Mouse (Mus musculus) CH12.LX (cell line): Measurements from ENCODE around the gene Wsb2. TPM values are rescaled to one million over a fixed set of nuclear protein-coding genes. Genes with fewer than 3 reads are reported as not detected.

Source experiments
- DNase-seq: peaks from one replicate; pipeline ENCODE4 v3.0.0-alpha.2; 2013; ENCODE audit errors: extremely low read depth
- H3K27ac ChIP-seq: 2 replicates; pipeline ENCODE4 v1.5.1; 2012; ENCODE audit warnings: low read depth, mild to moderate bottlenecking, control low read depth, moderate library complexity; ENCODE audit not compliant: insufficient read depth
- H3K27me3 ChIP-seq: replicated peaks from 2 replicates; pipeline ENCODE3; 2012; ENCODE audit warnings: inconsistent platforms
- H3K36me3 ChIP-seq, 2 experiments: replicated peaks in 1 of 2; 2 replicates each; pipeline versions ENCODE3 to v1.6.1; 2012; ENCODE audit warnings: inconsistent platforms in 1 of 2, low read length in 1 of 2, mild to moderate bottlenecking in 1 of 2, mixed read lengths in 1 of 2, moderate library complexity in 1 of 2; ENCODE audit not compliant: control insufficient read depth in 1 of 2, insufficient read depth in 1 of 2
- H3K4me1 ChIP-seq, 2 experiments: 2 replicates each; pipeline ENCODE4 v1.6.1; 2012; ENCODE audit warnings: inconsistent platforms in 1 of 2, moderate library complexity in 1 of 2; ENCODE audit not compliant: insufficient read depth in 2 of 2, control insufficient read depth in 1 of 2
- H3K4me2 ChIP-seq: 2 replicates; pipeline ENCODE4 v1.6.1; 2012; ENCODE audit warnings: low read depth, mild to moderate bottlenecking, control low read depth; ENCODE audit not compliant: poor library complexity, insufficient read depth, severe bottlenecking
- H3K4me3 ChIP-seq, 3 experiments: fragments of 150-350 bp in 1 of 3; sonication (generic) in 1 of 3; replicated peaks in 1 of 3; 2 replicates each; pipeline versions ENCODE3 to v1.5.1; 2011 to 2012; ENCODE audit warnings: low read depth in 2 of 3, low read length in 2 of 3, mild to moderate bottlenecking in 2 of 3, moderate library complexity in 2 of 3, control low read depth in 1 of 3, improper control_type of control experiment in 1 of 3, inconsistent platforms in 1 of 3, mixed read lengths in 1 of 3; ENCODE audit not compliant: poor library complexity in 1 of 3
- H3K79me2 ChIP-seq: replicated peaks from 2 replicates; pipeline ENCODE4 v1.6.1; 2012; ENCODE audit warnings: mild to moderate bottlenecking, moderate library complexity; ENCODE audit not compliant: control insufficient read depth, poor library complexity, insufficient read depth, severe bottlenecking; ENCODE audit errors: extremely low read depth
- H3K9ac ChIP-seq: 2 replicates; pipeline ENCODE4 v1.6.1; 2012; ENCODE audit warnings: low read depth, mild to moderate bottlenecking, control low read depth, moderate library complexity; ENCODE audit not compliant: insufficient read depth
- H3K9me3 ChIP-seq: replicated peaks from 2 replicates; pipeline ENCODE3; 2012; ENCODE audit warnings: low read length, inconsistent platforms, mixed read lengths
- BHLHE40 ChIP-seq: IDR thresholded peaks from 2 replicates; pipeline ENCODE4 v1.6.1; 2011; ENCODE audit warnings: mild to moderate bottlenecking, low read depth, low read length, improper control_type of control experiment
- CHD1 ChIP-seq: IDR thresholded peaks from 2 replicates; pipeline ENCODE4 v1.6.1; 2012; ENCODE audit warnings: low read depth, low read length, improper control_type of control experiment, inconsistent platforms
- CTCF ChIP-seq, 2 experiments: IDR thresholded peaks in 1 of 2; conservative IDR thresholded peaks in 1 of 2; 2 replicates each; pipeline ENCODE4 v1.5.1; 2011 to 2012; ENCODE audit warnings: low read depth in 2 of 2, low read length in 2 of 2, improper control_type of control experiment in 1 of 2, inconsistent platforms in 1 of 2, mild to moderate bottlenecking in 1 of 2, moderate library complexity in 1 of 2
- E2F4 ChIP-seq: IDR thresholded peaks from 2 replicates; pipeline ENCODE4 v1.6.1; 2011; ENCODE audit warnings: low read depth, low read length, improper control_type of control experiment; ENCODE audit not compliant: insufficient replicate concordance
- ELF1 ChIP-seq: IDR thresholded peaks from 2 replicates; pipeline ENCODE4 v1.6.1; 2014; ENCODE audit warnings: low read depth, mild to moderate bottlenecking, inconsistent platforms, low read length, improper control_type of control experiment
- EP300 ChIP-seq: IDR thresholded peaks from 2 replicates; pipeline ENCODE4 v1.6.1; 2011; ENCODE audit warnings: low read length, improper control_type of control experiment
- GABPA ChIP-seq: IDR thresholded peaks from 2 replicates; pipeline ENCODE4 v1.6.1; 2012; ENCODE audit warnings: low read depth, low read length, improper control_type of control experiment, inconsistent platforms; ENCODE audit not compliant: insufficient replicate concordance
- IRF4 ChIP-seq: IDR thresholded peaks from 2 replicates; pipeline ENCODE4 v1.6.1; 2014; ENCODE audit warnings: low read depth, mild to moderate bottlenecking, inconsistent platforms, low read length, improper control_type of control experiment
- JUN ChIP-seq: IDR thresholded peaks from 2 replicates; pipeline ENCODE4 v1.6.1; 2011; ENCODE audit warnings: low read depth, mild to moderate bottlenecking, low read length, improper control_type of control experiment, moderate library complexity; ENCODE audit not compliant: insufficient read depth
- JUND ChIP-seq: conservative IDR thresholded peaks from 2 replicates; pipeline ENCODE4 v1.6.1; 2011; ENCODE audit warnings: low read depth, low read length, improper control_type of control experiment
- KAT2A ChIP-seq: IDR thresholded peaks from 2 replicates; pipeline ENCODE4 v1.6.1; 2012; ENCODE audit warnings: low read length, improper control_type of control experiment, inconsistent platforms; ENCODE audit not compliant: insufficient replicate concordance
- MAX ChIP-seq: IDR thresholded peaks from 2 replicates; pipeline ENCODE4 v1.6.1; 2011; ENCODE audit warnings: low read length, improper control_type of control experiment
- MAZ ChIP-seq: IDR thresholded peaks from 2 replicates; pipeline ENCODE4 v1.6.1; 2012; ENCODE audit warnings: low read depth, mild to moderate bottlenecking, inconsistent platforms, low read length, improper control_type of control experiment, moderate library complexity
- MEF2A ChIP-seq: IDR thresholded peaks from 2 replicates; pipeline ENCODE4 v1.6.1; 2014; ENCODE audit warnings: low read depth, mild to moderate bottlenecking, inconsistent platforms, low read length, improper control_type of control experiment, borderline replicate concordance
- MXI1 ChIP-seq: IDR thresholded peaks from 2 replicates; pipeline ENCODE4 v1.6.1; 2011; ENCODE audit warnings: mild to moderate bottlenecking, low read depth, low read length, improper control_type of control experiment
- NELFE ChIP-seq: IDR thresholded peaks from 2 replicates; pipeline ENCODE4 v1.6.1; 2011; ENCODE audit warnings: low read depth, low read length, improper control_type of control experiment
- NRF1 ChIP-seq: IDR thresholded peaks from 2 replicates; pipeline ENCODE4 v1.6.1; 2014; ENCODE audit warnings: low read depth, mild to moderate bottlenecking, inconsistent platforms, low read length, improper control_type of control experiment, moderate library complexity
- PAX5 ChIP-seq: IDR thresholded peaks from 2 replicates; pipeline ENCODE4 v1.6.1; 2012; ENCODE audit warnings: low read length, inconsistent platforms, mixed read lengths
- POLR2A ChIP-seq: IDR thresholded peaks from 2 replicates; pipeline ENCODE4 v1.6.1; 2011; ENCODE audit warnings: low read depth, mild to moderate bottlenecking, improper control_type of control experiment, low read length
- RAD21 ChIP-seq: IDR thresholded peaks from 2 replicates; pipeline ENCODE4 v1.6.1; 2011; ENCODE audit warnings: low read depth, mild to moderate bottlenecking, low read length, improper control_type of control experiment, moderate library complexity
- RCOR1 ChIP-seq: conservative IDR thresholded peaks from 2 replicates; pipeline ENCODE4 v1.6.1; 2012; ENCODE audit warnings: low read depth, mild to moderate bottlenecking, inconsistent platforms, low read length, improper control_type of control experiment
- SIN3A ChIP-seq: IDR thresholded peaks from 2 replicates; pipeline ENCODE4 v1.6.1; 2012; ENCODE audit warnings: low read length, improper control_type of control experiment, inconsistent platforms
- UBTF ChIP-seq: IDR thresholded peaks from 2 replicates; pipeline ENCODE4 v1.6.1; 2012; ENCODE audit warnings: low read depth, mild to moderate bottlenecking, inconsistent platforms, low read length, improper control_type of control experiment, moderate library complexity
- USF1 ChIP-seq: IDR thresholded peaks from 2 replicates; pipeline ENCODE4 v1.6.1; 2014; ENCODE audit warnings: low read depth, mild to moderate bottlenecking, inconsistent platforms, low read length, improper control_type of control experiment
- USF2 ChIP-seq: conservative IDR thresholded peaks from 2 replicates; pipeline ENCODE4 v1.6.1; 2011; ENCODE audit warnings: low read depth, low read length, improper control_type of control experiment
- ZC3H11A ChIP-seq: IDR thresholded peaks from 2 replicates; pipeline ENCODE4 v1.6.1; 2012; ENCODE audit warnings: low read depth, mild to moderate bottlenecking, inconsistent platforms, low read length, improper control_type of control experiment
- ZKSCAN1 ChIP-seq: IDR thresholded peaks from 2 replicates; pipeline ENCODE4 v1.6.1; 2012; ENCODE audit warnings: low read depth, inconsistent platforms, low read length, improper control_type of control experiment, borderline replicate concordance
- ZMIZ1 ChIP-seq: IDR thresholded peaks from 2 replicates; pipeline ENCODE4 v1.6.1; 2012; ENCODE audit warnings: low read depth, mild to moderate bottlenecking, inconsistent platforms, low read length, improper control_type of control experiment
- ZNF384 ChIP-seq: IDR thresholded peaks from 2 replicates; pipeline ENCODE4 v1.6.1; 2012; ENCODE audit warnings: low read depth, low read length, improper control_type of control experiment, inconsistent platforms
- dilution Hi-C: fragments of 300-500 bp; cut with MboI; formaldehyde crosslinking; loops from 2 replicates; pipeline ENCODE4 v1.14.3; 2020; ENCODE audit warnings: low sequenced_read_pairs; ENCODE audit not compliant: extremely low pct_unique_long_range_greater_than_20kb, extremely low pct_ligation_motif_present
- in situ Hi-C: fragments of 300-500 bp; cut with MboI; formaldehyde crosslinking; loops from 3 replicates; pipeline ENCODE4 v1.14.3; 2019; ENCODE audit warnings: low sequenced_read_pairs, low pct_ligation_motif_present, low pct_unique_long_range_greater_than_20kb, mixed read lengths
- polyA plus RNA-seq: library from polyadenylated mRNA; unstranded; fragments of >175 nt; gene quantifications from 2 replicates; pipeline ENCODE4 v1.2.1, GENCODE M21; 2012; ENCODE audit warnings: low read depth; ENCODE audit not compliant: insufficient read length
- total RNA-seq, 2 experiments: library from RNA; depleted of rRNA; stranded (reverse); fragments of 300-350 nt in 1 of 2; fragments of >200 nt in 1 of 2; gene quantifications; 2 replicates each; pipeline ENCODE4 v1.2.3; 2012 to 2014

The Wsb2 gene
- total and polyA plus RNA-seq, 3 experiments = 36.1 to 44.2 (median 41.7) TPM

- H3K36me3 ChIP-seq = no peaks in the 10 kb centered on the region
- H3K27me3 ChIP-seq = peaks cover 6% of the 10 kb centered on the region
- no peaks in the 10 kb centered on the region for H3K79me2 ChIP-seq
- peaks cover 0 to 4% of the 10 kb centered on the region in 2 experiments; a peak in 2 of 4 replicates for H3K4me1 ChIP-seq
- H3K4me3 ChIP-seq = no peak overlapping the region
- TF ChIP-seq ZKSCAN1 = no peak
- no peak for TF ChIP-seq MAX
- no peak for TF ChIP-seq POLR2A
- no peak for TF ChIP-seq PAX5
- no peak for TF ChIP-seq KAT2A
- TF ChIP-seq USF1 = no peak
- TF ChIP-seq JUND = no peak
- TF ChIP-seq ZC3H11A = no peak
- TF ChIP-seq ELF1 = no peak
- TF ChIP-seq USF2 = no peak
- no peak overlapping the region for H3K4me2 ChIP-seq
- H3K27ac ChIP-seq = no peak overlapping the region
- H3K9me3 ChIP-seq = peaks cover 3% of the 10 kb centered on the region
- H3K9ac ChIP-seq = no peak overlapping the region
- no peak for DNase-seq
- in situ Hi-C loops = no loop called here
- dilution Hi-C loops = no loop called here
Observed at GRCm38 (mm10) chr5:117409369-117409768, 52.3 kb downstream of the Wsb2 start.

GRCm38 (mm10) chr5:117413507-117414501 is 56.7 kb downstream of the Wsb2 start, which contains the start of gene Ksr2:
Gene Ksr2 (plus strand): TSS chr5:117414000.
- in situ Hi-C loops = no loop called here
- peaks cover 6% of the 10 kb centered on the region for H3K27me3 ChIP-seq
- peak within 1 kb of the TSS; percentile 49 for H3K9ac ChIP-seq
- no peaks in the 10 kb centered on the region; the same call in 1 of the 2 replicates for H3K79me2 ChIP-seq
- H3K9me3 ChIP-seq = no peaks in the 10 kb centered on the region
- dilution Hi-C loops = no loop called here
- H3K4me1 ChIP-seq = peaks cover 0 to 25% of the 10 kb centered on the region in 2 experiments; a peak in 2 of 4 replicates
- peak within 1 kb of the TSS; percentile 81 for H3K27ac ChIP-seq
- DNase-seq = peak; percentile 75
- H3K4me2 ChIP-seq = peak within 1 kb of the TSS; percentile 79
- peaks cover 0 to 4% of the 10 kb centered on the region in 2 experiments for H3K36me3 ChIP-seq
- peak within 1 kb of the TSS; percentile 62 to 79 (median 69) for H3K4me3 ChIP-seq
- TF ChIP-seq USF2 = no peak
- no peak for TF ChIP-seq EP300
- peak; percentile 68; the same call in 1 of the 2 replicates for TF ChIP-seq BHLHE40
- TF ChIP-seq JUND = no peak
- TF ChIP-seq CHD1 = no peak
- TF ChIP-seq MEF2A = no peak; the same call in 1 of the 2 replicates
- no peak for TF ChIP-seq USF1
- TF ChIP-seq ZNF384 = no peak
- TF ChIP-seq ZC3H11A = no peak
- no peak; the same call in 1 of the 2 replicates for TF ChIP-seq SIN3A
- 0 out of 2 replicates have a peak, but pooled peaks have one; percentile 55 for TF ChIP-seq UBTF
- TF ChIP-seq RAD21 = no peak
- TF ChIP-seq MXI1 = peak; percentile 66
- TF ChIP-seq KAT2A = 0 out of 2 replicates have a peak, but pooled peaks have one; percentile 25
- TF ChIP-seq MAZ = peak; percentile 62; the same call in 1 of the 2 replicates
- TF ChIP-seq NRF1 = peak; percentile 75
- no peak; the same call in 1 of the 2 replicates for TF ChIP-seq RCOR1
- TF ChIP-seq IRF4 = no peak; the same call in 1 of the 2 replicates
- TF ChIP-seq E2F4 = no peak
- TF ChIP-seq NELFE = peak; percentile 78
- no peak for TF ChIP-seq ZMIZ1
- TF ChIP-seq GABPA = no peak
- TF ChIP-seq JUN = no peak
- TF ChIP-seq CTCF (conservative IDR thresholded peaks at IDR 0.05 in 1 of 2, IDR thresholded peaks at IDR 0.05 in 1 of 2; ENCODE audit: low read depth in 2 of 2, low read length in 2 of 2) = no peak
